Mouse (Mus musculus) bone marrow macrophage, adult 2 months (primary cell): Measurements from ENCODE around the gene Ccnl2.

Source experiments
- CTCF ChIP-seq: IDR thresholded peaks from 2 replicates; pipeline ENCODE4 v1.5.1; 2012; ENCODE audit warnings: low read depth, mild to moderate bottlenecking, low read length, moderate library complexity
- POLR2A ChIP-seq: IDR thresholded peaks from 2 replicates; pipeline ENCODE4 v1.6.1; 2012; ENCODE audit warnings: mild to moderate bottlenecking, low read depth, low read length, borderline replicate concordance

DNA sequence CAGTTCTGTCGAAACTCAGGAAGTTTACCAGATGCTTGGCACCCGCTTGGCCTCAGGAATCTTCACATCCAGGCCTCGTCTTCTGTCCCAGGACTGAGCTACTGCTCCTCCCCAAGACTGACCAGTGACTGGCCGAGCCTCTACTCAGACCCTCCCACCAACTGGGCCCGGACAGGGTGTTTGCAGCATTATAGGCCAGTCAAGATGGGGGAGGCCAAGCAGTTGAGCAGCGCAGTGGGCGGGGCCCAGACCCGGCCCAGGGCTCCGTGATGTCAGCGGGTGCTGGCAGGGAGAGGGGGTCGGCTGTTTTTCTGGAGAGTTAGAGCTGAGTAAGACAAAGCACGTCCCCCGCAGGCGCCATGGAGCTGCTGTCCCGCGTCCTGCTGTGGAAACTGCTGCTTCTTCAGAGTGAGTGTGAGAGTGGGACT, 27.2 kb downstream of the Ccnl2 start, which contains the start of gene Mxra8:
- no peak for TF ChIP-seq CTCF
- no peak for TF ChIP-seq POLR2A
